Mouse (Mus musculus) embryonic facial prominence, embryonic 15.5 days (tissue): ENCODE data around the gene Angpt4. TPM values are rescaled to one million over a fixed set of nuclear protein-coding genes. Genes with fewer than 3 reads are reported as not detected.

Experiments
- ATAC-seq: fragments of 200-750 bp; cut with Nextera tagmentation; 2 replicates; pipeline ENCODE4 v1.8.0; 2017; ENCODE audit warnings: low read depth, moderate TSS enrichment; ENCODE audit not compliant: insufficient number of reproducible peaks, low FRiP score, low TSS enrichment
- H3K27ac ChIP-seq: fragments of 300-500 bp; sonication (generic); replicated peaks from 2 replicates; pipeline ENCODE4 v1.5.1; 2015; ENCODE audit warnings: mild to moderate bottlenecking, inconsistent platforms
- H3K27me3 ChIP-seq: fragments of 300-500 bp; sonication (generic); 2 replicates; pipeline ENCODE4 v1.6.1; 2015; ENCODE audit warnings: inconsistent platforms
- H3K36me3 ChIP-seq: fragments of 300-500 bp; sonication (generic); 2 replicates; pipeline ENCODE4 v1.6.1; 2015; ENCODE audit warnings: mild to moderate bottlenecking, inconsistent platforms
- H3K4me1 ChIP-seq: fragments of 300-500 bp; sonication (generic); 2 replicates; pipeline ENCODE4 v1.6.1; 2015; ENCODE audit warnings: inconsistent platforms
- H3K4me2 ChIP-seq: fragments of 300-500 bp; sonication (generic); replicated peaks from 2 replicates; pipeline ENCODE4 v1.6.1; 2015; ENCODE audit warnings: mild to moderate bottlenecking, inconsistent platforms
- H3K4me3 ChIP-seq: fragments of 300-500 bp; sonication (generic); replicated peaks from 2 replicates; pipeline ENCODE4 v1.5.1; 2015; ENCODE audit warnings: mild to moderate bottlenecking, inconsistent platforms
- H3K9ac ChIP-seq: fragments of 300-500 bp; sonication (generic); 2 replicates; pipeline ENCODE4 v1.6.1; 2015; ENCODE audit warnings: inconsistent platforms
- H3K9me3 ChIP-seq: fragments of 300-500 bp; sonication (generic); replicated peaks from 2 replicates; pipeline ENCODE4 v1.6.1; 2016; ENCODE audit warnings: inconsistent platforms
- WGBS: fragments of 180-500 bp; shearing (Covaris S2); methylation state at CpG from one replicate; pipeline ENCODE4 v1.1.7; 2015; 5-methylcytosine and 5-hydroxymethylcytosine counted together
- polyA plus RNA-seq: library from polyadenylated mRNA; unstranded; fragments of >200 nt; fragmentation: Nextera tagmentation; extraction: Ambion mirVana; gene quantifications from 2 replicates; pipeline ENCODE4 v1.2.1, GENCODE M21; 2015

Gene Angpt4
- polyA plus RNA-seq, 1 experiment from 2014 or later: 1.4 TPM

DNA sequence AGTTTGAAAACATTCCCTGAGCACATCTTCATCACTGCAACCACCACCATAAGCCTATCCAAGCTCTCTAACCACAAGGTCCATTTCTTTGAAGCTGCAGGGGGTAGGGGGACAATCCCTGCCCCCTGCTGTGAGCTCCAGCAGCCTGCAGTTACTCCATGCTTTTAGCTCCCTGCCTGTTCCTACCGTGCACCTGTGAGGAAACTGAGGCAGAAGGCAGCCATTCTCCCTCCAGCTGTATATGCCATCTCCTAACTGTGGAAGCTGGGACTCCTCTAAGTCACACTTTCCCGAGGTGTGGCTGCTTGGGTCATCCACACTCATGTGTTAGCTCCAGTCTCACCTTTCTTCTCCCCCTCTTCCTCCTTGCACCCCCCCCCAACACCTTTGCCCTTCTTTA, 4.1 kb downstream of the Angpt4 start:
- no peaks in the 10 kb centered on the region for H3K36me3 ChIP-seq
- no peak overlapping the region for H3K4me2 ChIP-seq
- 27% methylated on average over 2 of the region's 2 CpGs for WGBS
- H3K9me3 ChIP-seq: no peaks in the 10 kb centered on the region
- no peak overlapping the region for H3K27ac ChIP-seq
- peaks cover 22% of the 10 kb centered on the region for H3K4me1 ChIP-seq
- no peak for ATAC-seq
- H3K4me3 ChIP-seq: no peak overlapping the region
- no peaks in the 10 kb centered on the region for H3K27me3 ChIP-seq
- H3K9ac ChIP-seq: no peak overlapping the region

- Histone ChIP-seq H3K9ac (no peak overlapping the region), H3K27me3 (no peaks in the 10 kb centered on the region), H3K4me1 (peaks cover 12% of the 10 kb centered on the region), H3K36me3 (no peaks in the 10 kb centered on the region), H3K9me3 (no peaks in the 10 kb centered on the region), H3K4me2 (no peak overlapping the region), H3K4me3 (no peak overlapping the region), H3K27ac (peak overlapping the region; percentile 44; the same call in 1 of the 2 replicates)
- WGBS: 39% methylated on average over 13 of the region's 13 CpGs
- ATAC-seq: no peak
These were observed 5.2 kb downstream of the Angpt4 start for GRCm38 (mm10) chr2:151916061-151916831.

DNA sequence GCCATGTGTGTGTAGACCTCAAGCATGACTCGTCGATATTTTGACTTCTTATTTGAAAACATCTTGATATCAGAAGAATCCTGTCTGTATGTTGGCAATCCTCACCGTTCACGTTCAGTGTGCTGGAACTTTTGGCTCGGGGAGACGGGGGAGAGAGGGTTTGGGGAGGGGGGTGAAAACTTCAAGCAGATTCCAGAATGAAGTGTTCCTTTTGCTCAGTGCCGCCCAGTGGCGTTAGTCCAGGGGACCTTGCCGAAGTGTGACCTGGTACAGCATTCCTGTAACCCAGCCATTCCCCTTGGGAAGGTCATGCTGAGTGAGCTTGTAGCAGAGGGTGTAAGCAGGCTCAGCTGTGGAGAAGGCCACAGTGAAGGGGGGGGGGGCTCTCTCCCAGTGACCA, 8.1 kb downstream of the Angpt4 start:
- Histone ChIP-seq H3K36me3 (no peaks in the 10 kb centered on the region), H3K4me1 (peaks cover 15% of the 10 kb centered on the region)

DNA sequence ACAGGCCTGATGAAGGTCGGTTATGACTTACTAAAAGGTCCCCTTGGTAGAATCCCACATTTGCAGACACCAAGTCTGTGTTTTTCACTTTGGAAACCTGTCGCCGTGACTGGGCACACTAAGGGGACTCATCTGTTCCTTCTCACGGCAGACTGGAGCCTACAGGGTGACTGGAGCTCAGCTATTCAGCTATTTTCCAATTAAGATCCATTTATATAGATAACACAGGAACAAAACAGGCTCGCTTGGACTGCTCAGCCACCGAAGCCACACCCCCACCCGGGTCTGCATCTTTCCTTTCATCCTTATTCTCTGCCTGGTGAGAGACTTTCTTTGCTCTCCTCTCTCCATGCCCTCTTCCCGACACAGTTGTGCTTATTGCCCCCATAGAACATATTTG, 10.1 kb downstream of the Angpt4 start:
- no peak overlapping the region for H3K4me3 ChIP-seq
- WGBS: 41% methylated on average over 8 of the region's 8 CpGs
- H3K27ac ChIP-seq: no peak overlapping the region

More for the DNA sequence above, 8.1 kb downstream of the Angpt4 start:
- no peak for ATAC-seq
- 38% methylated on average over 9 of the region's 9 CpGs for WGBS
- Histone ChIP-seq H3K9me3 (no peaks in the 10 kb centered on the region), H3K27ac (no peak overlapping the region), H3K4me2 (no peak overlapping the region), H3K4me3 (no peak overlapping the region), H3K27me3 (no peaks in the 10 kb centered on the region), H3K9ac (no peak overlapping the region)

DNA sequence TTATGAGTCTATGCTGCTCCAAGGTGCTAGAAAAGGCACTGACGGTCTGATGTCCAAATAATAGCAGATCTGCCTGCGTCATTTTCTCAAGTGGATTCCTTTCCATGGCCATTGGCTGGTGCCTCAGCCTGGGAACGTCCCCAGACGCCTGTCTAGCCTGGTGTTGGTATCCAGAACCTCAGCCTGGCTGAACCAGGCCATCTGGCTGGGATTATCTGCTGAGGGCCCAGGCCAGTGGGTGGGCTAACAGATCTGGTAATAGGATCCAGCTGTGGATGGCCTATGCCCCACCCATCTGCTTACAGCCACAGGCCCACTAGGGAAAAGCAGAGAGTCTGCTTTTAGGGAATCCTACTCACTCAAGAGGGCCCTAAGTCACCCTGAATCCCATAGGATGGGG, 10.6 kb downstream of the Angpt4 start:
- Histone ChIP-seq H3K4me2 (no peak overlapping the region), H3K27ac (no peak overlapping the region), H3K9me3 (no peaks in the 10 kb centered on the region), H3K4me3 (no peak overlapping the region), H3K27me3 (no peaks in the 10 kb centered on the region), H3K9ac (no peak overlapping the region), H3K36me3 (no peaks in the 10 kb centered on the region), H3K4me1 (peaks cover 6% of the 10 kb centered on the region)
- WGBS: 26% methylated on average over 4 of the region's 4 CpGs
- peak; percentile 48; the same call in 1 of the 2 replicates for ATAC-seq

More for the DNA sequence above, 10.1 kb downstream of the Angpt4 start:
- no peak overlapping the region for H3K4me2 ChIP-seq
- H3K27me3 ChIP-seq: no peaks in the 10 kb centered on the region
- H3K9me3 ChIP-seq: no peaks in the 10 kb centered on the region
- H3K4me1 ChIP-seq: peaks cover 12% of the 10 kb centered on the region
- ATAC-seq: no peak
- H3K36me3 ChIP-seq: no peaks in the 10 kb centered on the region
- no peak overlapping the region for H3K9ac ChIP-seq

- Histone ChIP-seq H3K4me1 (peaks cover 6% of the 10 kb centered on the region), H3K4me2 (no peak overlapping the region), H3K9me3 (no peaks in the 10 kb centered on the region), H3K27me3 (no peaks in the 10 kb centered on the region), H3K9ac (no peak overlapping the region), H3K36me3 (no peaks in the 10 kb centered on the region), H3K4me3 (no peak overlapping the region), H3K27ac (no peak overlapping the region)
- ATAC-seq: no peak
- WGBS: 86% methylated on average over 7 of the region's 7 CpGs
These were observed 13.3 kb downstream of the Angpt4 start for GRCm38 (mm10) chr2:151924276-151924675.

- no peaks in the 10 kb centered on the region for H3K9me3 ChIP-seq
- H3K27me3 ChIP-seq: no peaks in the 10 kb centered on the region
- no peak for ATAC-seq
- H3K4me1 ChIP-seq: peaks cover 6% of the 10 kb centered on the region
- no peak overlapping the region for H3K4me2 ChIP-seq
- WGBS: 53% methylated on average over 4 of the region's 4 CpGs
- no peak overlapping the region for H3K27ac ChIP-seq
- no peaks in the 10 kb centered on the region for H3K36me3 ChIP-seq
- H3K9ac ChIP-seq: no peak overlapping the region
- H3K4me3 ChIP-seq: no peak overlapping the region
These were observed 14.7 kb downstream of the Angpt4 start for GRCm38 (mm10) chr2:151925715-151926114.

DNA sequence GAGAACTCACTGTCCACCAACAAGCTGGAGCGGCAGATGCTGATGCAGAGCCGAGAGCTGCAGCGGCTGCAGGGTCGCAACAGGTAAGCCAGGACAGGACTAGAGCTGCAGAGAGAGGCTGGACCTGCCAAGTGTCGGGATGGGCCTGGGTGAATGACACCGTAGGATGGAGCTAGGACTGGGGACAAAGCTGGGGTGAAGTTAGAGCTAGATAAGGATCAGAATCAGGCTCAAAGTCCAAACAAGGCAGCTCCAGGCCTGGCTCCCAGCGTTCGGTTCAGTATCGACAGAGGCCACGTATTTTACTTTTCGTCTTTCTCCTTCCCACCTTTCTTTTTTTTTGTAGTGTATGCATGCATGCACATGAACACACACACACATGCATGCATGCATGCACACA, 16.1 kb downstream of the Angpt4 start:
- H3K4me3 ChIP-seq: no peak overlapping the region
- no peak overlapping the region for H3K9ac ChIP-seq
- no peaks in the 10 kb centered on the region for H3K36me3 ChIP-seq
- 89% methylated on average over 11 of the region's 11 CpGs for WGBS
- H3K27ac ChIP-seq: no peak overlapping the region
- no peaks in the 10 kb centered on the region for H3K9me3 ChIP-seq
- H3K4me1 ChIP-seq: no peaks in the 10 kb centered on the region
- no peak overlapping the region for H3K4me2 ChIP-seq
- ATAC-seq: no peak
- no peaks in the 10 kb centered on the region for H3K27me3 ChIP-seq

DNA sequence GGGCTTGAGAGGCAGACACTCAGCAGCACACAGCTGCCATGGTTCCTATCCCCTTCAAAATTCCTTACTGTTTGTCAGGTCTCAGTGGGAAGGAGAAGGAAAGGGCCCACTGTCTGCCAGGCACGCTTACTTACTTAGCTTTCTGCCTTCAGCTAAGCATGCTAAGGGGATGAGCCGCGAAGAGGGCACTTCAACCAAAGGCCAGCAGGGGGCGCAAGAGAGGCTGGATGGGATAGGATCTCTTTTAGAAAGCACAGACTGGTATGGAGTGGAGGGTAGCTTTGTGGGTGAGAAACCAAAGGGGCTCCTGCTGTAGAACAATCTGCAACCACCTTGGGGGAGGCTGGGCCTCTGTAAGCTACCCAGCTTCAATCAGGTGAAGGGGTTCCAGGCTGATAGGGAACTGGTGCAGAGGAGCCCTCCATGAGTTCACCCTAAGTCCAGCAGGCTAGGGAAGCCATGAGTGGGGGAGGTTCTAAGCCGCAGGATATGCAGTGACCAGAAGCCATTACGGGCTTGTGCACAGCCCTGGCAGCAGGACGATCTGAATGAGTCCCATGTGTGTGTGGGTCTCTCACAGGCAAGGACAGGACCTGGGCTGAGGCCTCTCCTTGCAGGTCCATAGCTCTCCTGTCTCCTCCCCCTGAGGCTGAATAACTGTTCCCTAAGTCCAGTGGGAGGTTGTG, 19.5 kb downstream of the Angpt4 start:
- no peak for ATAC-seq
- H3K9ac ChIP-seq: no peak overlapping the region
- 24% methylated on average over 7 of the region's 7 CpGs for WGBS

GRCm38 (mm10) chr2:151937893-151938292, 26.9 kb downstream of the Angpt4 start:
- Histone ChIP-seq H3K27me3 (no peaks in the 10 kb centered on the region), H3K4me3 (no peak overlapping the region), H3K4me1 (peaks cover 11% of the 10 kb centered on the region), H3K4me2 (no peak overlapping the region), H3K9ac (no peak overlapping the region), H3K36me3 (no peaks in the 10 kb centered on the region), H3K9me3 (no peaks in the 10 kb centered on the region), H3K27ac (no peak overlapping the region)
- WGBS: 46% methylated on average over 3 of the region's 3 CpGs
- no peak for ATAC-seq

More for the DNA sequence above, 19.5 kb downstream of the Angpt4 start:
- no peaks in the 10 kb centered on the region for H3K27me3 ChIP-seq
- H3K4me1 ChIP-seq: no peaks in the 10 kb centered on the region
- no peak overlapping the region for H3K4me3 ChIP-seq
- H3K4me2 ChIP-seq: no peak overlapping the region
- H3K27ac ChIP-seq: no peak overlapping the region
- H3K36me3 ChIP-seq: no peaks in the 10 kb centered on the region
- no peaks in the 10 kb centered on the region for H3K9me3 ChIP-seq

- WGBS: 61% methylated on average over 11 of the region's 11 CpGs
- H3K27me3 ChIP-seq: no peaks in the 10 kb centered on the region
- no peak overlapping the region for H3K9ac ChIP-seq
- no peak overlapping the region for H3K4me2 ChIP-seq
- ATAC-seq: peak; percentile 40; the same call in 1 of the 2 replicates
- no peak overlapping the region for H3K4me3 ChIP-seq
- peaks cover 11% of the 10 kb centered on the region for H3K4me1 ChIP-seq
- H3K27ac ChIP-seq: no peak overlapping the region
- no peaks in the 10 kb centered on the region for H3K36me3 ChIP-seq
- no peaks in the 10 kb centered on the region for H3K9me3 ChIP-seq
These were observed 27.8 kb downstream of the Angpt4 start for GRCm38 (mm10) chr2:151938780-151939200.
